Mouse (Mus musculus): Measurements from ENCODE around the gene Atg9a. TPM values are rescaled to one million over a fixed set of nuclear protein-coding genes. Genes with fewer than 3 reads are reported as not detected.

The Atg9a gene
- total and polyA plus RNA-seq, 3 experiments, result 7.8 to 26.1 TPM; not detected in 1

- TF ChIP-seq POLR2AphosphoS2 (IDR thresholded peaks at IDR 0.05; ENCODE audit: low read length), result 0 out of 2 replicates have a peak, but pooled peaks have one; percentile 7
- TF ChIP-seq MAFK (IDR thresholded peaks at IDR 0.05; ENCODE audit: borderline replicate concordance, low read depth, low read length), result no peak
- peaks cover 6 to 56% of the 10 kb centered on the region in 2 experiments; a peak in 3 of 4 replicates for H3K4me1 ChIP-seq (ENCODE audit: control insufficient read depth in 1 of 2, insufficient read depth in 2 of 2, low read length in 2 of 2)
Measured at GRCm38 (mm10) chr1:75212542-75212941, 20.5 kb upstream of the Atg9a start.

GRCm38 (mm10) chr1:75211141-75211708, 19.2 kb upstream of the Atg9a start:
- Histone ChIP-seq H3K79me2 (ENCODE audit: control insufficient read depth, insufficient read depth, low read length, poor library complexity) (peaks cover 60% of the 10 kb centered on the region), H3K36me3 (ENCODE audit: control insufficient read depth in 1 of 2, insufficient read depth in 2 of 2, low read length in 2 of 2) (peaks cover 11 to 54% of the 10 kb centered on the region in 2 experiments; a peak in 3 of 4 replicates)

More at GRCm38 (mm10) chr1:75212542-75212941, 20.5 kb upstream of the Atg9a start:
- Histone ChIP-seq H3K4me3 (ENCODE audit: control insufficient read depth in 1 of 2, insufficient read depth in 1 of 2, low read depth in 2 of 2, low read length in 2 of 2) (peak overlapping the region in 1 of 2 experiments; percentile 5; a peak in 1 of 4 replicates), H3K27ac (ENCODE audit: control insufficient read depth, low read depth, low read length) (peak overlapping the region; percentile 25), H3K79me2 (ENCODE audit: control insufficient read depth, insufficient read depth, low read length, poor library complexity) (peaks cover 70% of the 10 kb centered on the region), H3K9me3 (replicated peaks; ENCODE audit: insufficient read depth, low read length) (no peaks in the 10 kb centered on the region), H3K36me3 (ENCODE audit: control insufficient read depth in 1 of 2, insufficient read depth in 2 of 2, low read length in 2 of 2) (peaks cover 15 to 63% of the 10 kb centered on the region in 2 experiments), H3K9ac (ENCODE audit: control insufficient read depth, low read depth, low read length, poor library complexity, severe bottlenecking) (peak overlapping the region; percentile 22), H3K27me3 (ENCODE audit: control insufficient read depth in 1 of 2, insufficient read depth in 2 of 2, low read length in 2 of 2) (no peaks in the 10 kb centered on the region)
- peak; percentile 15 for DNase-seq (ENCODE audit: low read depth, low spot score)

DNA sequence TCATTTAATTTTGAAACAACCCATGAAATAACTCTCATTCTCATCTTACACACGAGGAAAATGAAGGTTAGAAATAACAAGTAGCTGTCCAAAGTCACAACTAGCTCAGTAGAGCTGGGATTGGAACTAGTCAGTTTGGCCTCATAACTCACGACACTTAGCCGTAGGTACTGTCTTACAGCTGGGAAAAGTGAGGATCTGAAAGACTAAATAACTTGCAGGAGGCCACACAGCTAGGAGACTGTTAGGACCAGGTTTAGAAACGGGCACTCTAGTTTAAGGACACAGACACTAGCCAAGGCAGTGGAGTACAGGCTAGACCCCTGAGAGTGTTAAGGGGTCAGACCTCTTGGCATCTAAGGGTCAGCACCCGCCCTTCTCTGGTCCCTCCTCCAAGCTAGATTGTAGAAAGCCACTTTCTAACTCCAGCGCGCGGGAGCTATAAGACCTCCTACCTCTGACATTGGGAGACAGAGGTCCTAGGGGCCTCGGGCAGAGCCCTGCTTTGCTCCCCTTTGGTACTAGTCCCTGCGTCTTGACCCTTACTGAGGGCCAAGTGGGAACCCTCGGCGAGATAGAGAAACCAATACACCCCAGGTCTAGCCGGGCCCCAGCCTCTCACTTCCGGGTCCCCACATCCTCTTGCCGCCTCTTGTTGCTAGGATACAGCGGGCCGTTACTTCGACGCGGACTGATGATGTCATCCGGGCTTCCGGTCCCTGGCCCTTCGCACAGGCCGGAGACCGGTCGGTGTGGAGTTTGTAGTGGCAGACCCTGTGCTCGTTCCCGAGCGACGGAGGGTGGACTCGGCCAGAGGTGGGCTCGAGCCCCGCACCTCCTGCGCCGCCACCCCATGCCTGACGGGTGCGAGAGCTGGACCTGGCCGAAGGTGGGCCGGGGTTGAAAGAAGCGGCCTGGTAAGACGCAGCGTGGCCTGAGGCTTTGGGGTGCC, 18.4 kb upstream of the Atg9a start, which contains the start of the genes Glb1l and Stk16:
Glb1l (minus strand) TSS at position 678 of the 952 bp plus-strand sequence.
Stk16 (plus strand) TSS at position 703 of the 952 bp plus-strand sequence.
- peak; percentile 97 for DNase-seq (ENCODE audit: low read depth, low spot score)
- H3K79me2 ChIP-seq (ENCODE audit: control insufficient read depth, insufficient read depth, low read length, poor library complexity), result peaks cover 52% of the 10 kb centered on the region
- peak within 1 kb of the TSS; percentile 96 for H3K9ac ChIP-seq (ENCODE audit: control insufficient read depth, low read depth, low read length, poor library complexity, severe bottlenecking)
- H3K27me3 ChIP-seq (ENCODE audit: control insufficient read depth in 1 of 2, insufficient read depth in 2 of 2, low read length in 2 of 2), result no peaks in the 10 kb centered on the region
- peak within 1 kb of the TSS; percentile 84 for H3K27ac ChIP-seq (ENCODE audit: control insufficient read depth, low read depth, low read length)
- H3K4me1 ChIP-seq (ENCODE audit: control insufficient read depth in 1 of 2, insufficient read depth in 2 of 2, low read length in 2 of 2), result peaks cover 2 to 43% of the 10 kb centered on the region in 2 experiments; a peak in 3 of 4 replicates
- H3K36me3 ChIP-seq (ENCODE audit: control insufficient read depth in 1 of 2, insufficient read depth in 2 of 2, low read length in 2 of 2), result peaks cover 9 to 46% of the 10 kb centered on the region in 2 experiments; a peak in 3 of 4 replicates
- no peaks in the 10 kb centered on the region for H3K9me3 ChIP-seq (replicated peaks; ENCODE audit: insufficient read depth, low read length)
- H3K4me3 ChIP-seq (ENCODE audit: control insufficient read depth in 1 of 2, insufficient read depth in 1 of 2, low read depth in 2 of 2, low read length in 2 of 2), result peak within 1 kb of the TSS; percentile 50 to 89
- TF ChIP-seq ETS1 (IDR thresholded peaks at IDR 0.05; ENCODE audit: low read depth, low read length), result peak; percentile 60; the same call in 1 of the 2 replicates
- TF ChIP-seq ZC3H11A (IDR thresholded peaks at IDR 0.05; ENCODE audit: low read depth, low read length), result no peak
- peak; percentile 57; the same call in 1 of the 2 replicates for TF ChIP-seq TCF12 (IDR thresholded peaks at IDR 0.05; ENCODE audit: low read depth, low read length)
- peak; percentile 95 for TF ChIP-seq HCFC1 (IDR thresholded peaks at IDR 0.05; ENCODE audit: low read depth, low read length)
- TF ChIP-seq MYC (IDR thresholded peaks at IDR 0.05; ENCODE audit: low read depth, low read length), result peak; percentile 39; the same call in 1 of the 2 replicates
- TF ChIP-seq ZMIZ1 (IDR thresholded peaks at IDR 0.05; ENCODE audit: low read depth, low read length), result peak; percentile 36; the same call in 1 of the 2 replicates
- TF ChIP-seq MYB (IDR thresholded peaks at IDR 0.05; ENCODE audit: low read depth, low read length), result peak; percentile 90
- TF ChIP-seq NELFE (IDR thresholded peaks at IDR 0.05; ENCODE audit: low read depth, low read length), result peak; percentile 78
- no peak for TF ChIP-seq GABPA (IDR thresholded peaks at IDR 0.05; ENCODE audit: low read depth, low read length)
- TF ChIP-seq MXI1 (IDR thresholded peaks at IDR 0.05; ENCODE audit: low read depth, low read length), result peak; percentile 92
- TF ChIP-seq POLR2A (IDR thresholded peaks at IDR 0.05; ENCODE audit: control insufficient read depth in 1 of 2, insufficient read depth in 1 of 2, low read depth in 1 of 2, low read length in 2 of 2, poor library complexity in 1 of 2), result peak; percentile 85 to 89
- TF ChIP-seq ELF1 (IDR thresholded peaks at IDR 0.05; ENCODE audit: low read depth, low read length), result peak; percentile 99
- TF ChIP-seq KAT2A (conservative IDR thresholded peaks at IDR 0.05; ENCODE audit: low read depth, low read length), result peak; percentile 60; the same call in 1 of the 2 replicates
- no peak for TF ChIP-seq TAL1 (IDR thresholded peaks at IDR 0.05; ENCODE audit: low read length)
- peak; percentile 99 for TF ChIP-seq SIN3A (IDR thresholded peaks at IDR 0.05; ENCODE audit: low read length)
- peak; percentile 64; the same call in 1 of the 2 replicates for TF ChIP-seq MAZ (IDR thresholded peaks at IDR 0.05; ENCODE audit: low read depth, low read length)
- TF ChIP-seq RAD21 (IDR thresholded peaks at IDR 0.05; ENCODE audit: low read depth, low read length), result no peak
- TF ChIP-seq POLR2AphosphoS2 (IDR thresholded peaks at IDR 0.05; ENCODE audit: low read length), result peak; percentile 47; the same call in 1 of the 2 replicates
- peak in 1 of 2 experiments; percentile 51; a peak in 2 of 4 replicates for TF ChIP-seq EP300 (IDR thresholded peaks at IDR 0.05; ENCODE audit: low read depth in 1 of 2, low read length in 2 of 2)

More at GRCm38 (mm10) chr1:75211141-75211708, 19.2 kb upstream of the Atg9a start:
- Histone ChIP-seq H3K4me3 (ENCODE audit: control insufficient read depth in 1 of 2, insufficient read depth in 1 of 2, low read depth in 2 of 2, low read length in 2 of 2) (peak overlapping the region; percentile 50 to 89), H3K9me3 (replicated peaks; ENCODE audit: insufficient read depth, low read length) (no peaks in the 10 kb centered on the region), H3K4me1 (ENCODE audit: control insufficient read depth in 1 of 2, insufficient read depth in 2 of 2, low read length in 2 of 2) (peaks cover 2 to 51% of the 10 kb centered on the region in 2 experiments; a peak in 3 of 4 replicates), H3K27me3 (ENCODE audit: control insufficient read depth in 1 of 2, insufficient read depth in 2 of 2, low read length in 2 of 2) (no peaks in the 10 kb centered on the region), H3K9ac (ENCODE audit: control insufficient read depth, low read depth, low read length, poor library complexity, severe bottlenecking) (peak overlapping the region; percentile 82), H3K27ac (ENCODE audit: control insufficient read depth, low read depth, low read length) (peak overlapping the region; percentile 55)
- TF ChIP-seq MAFK (IDR thresholded peaks at IDR 0.05; ENCODE audit: borderline replicate concordance, low read depth, low read length) (no peak), CHD1 (IDR thresholded peaks at IDR 0.05; ENCODE audit: low read depth, low read length) (0 out of 2 replicates have a peak, but pooled peaks have one; percentile 30)
- DNase-seq (ENCODE audit: low read depth, low spot score), result peak; percentile 31
